Mouse (Mus musculus) forebrain, embryonic 12.5 days (tissue): ENCODE measurements at regions not wholly inside any gene's neighbourhood (a gene's known extent, or its start where the extent isn't known, plus 50 kb on each side); places are given as distances from the start of the nearest gene placed in this dataset.

Experiments
- ATAC-seq: fragments of 200-750 bp; cut with Nextera tagmentation; 2 replicates; pipeline ENCODE4 v1.8.0; 2017; ENCODE audit warnings: moderate TSS enrichment; ENCODE audit not compliant: low FRiP score
- H3K27ac ChIP-seq: fragments of 300-500 bp; sonication (generic); 2 replicates; pipeline ENCODE4 v1.5.1; 2016; ENCODE audit warnings: mild to moderate bottlenecking
- H3K27me3 ChIP-seq: fragments of 300-500 bp; sonication (generic); 2 replicates; pipeline ENCODE4 v1.6.1; 2016; ENCODE audit warnings: mild to moderate bottlenecking
- H3K36me3 ChIP-seq: fragments of 300-500 bp; sonication (generic); replicated peaks from 2 replicates; pipeline ENCODE4 v1.6.1; 2016; ENCODE audit warnings: mild to moderate bottlenecking
- H3K4me1 ChIP-seq: fragments of 300-500 bp; sonication (generic); 2 replicates; pipeline ENCODE4 v1.6.1; 2016
- H3K4me2 ChIP-seq: fragments of 300-500 bp; sonication (generic); 2 replicates; pipeline ENCODE4 v1.6.1; 2016; ENCODE audit warnings: mild to moderate bottlenecking, moderate library complexity
- H3K4me3 ChIP-seq: fragments of 300-500 bp; sonication (generic); replicated peaks from 2 replicates; pipeline ENCODE4 v1.5.1; 2016; ENCODE audit warnings: mild to moderate bottlenecking
- H3K9ac ChIP-seq: fragments of 300-500 bp; sonication (generic); 2 replicates; pipeline ENCODE4 v1.6.1; 2016; ENCODE audit warnings: mild to moderate bottlenecking
- H3K9me3 ChIP-seq: fragments of 300-500 bp; sonication (generic); 2 replicates; pipeline ENCODE4 v1.6.1; 2016
- WGBS: fragments of 180-500 bp; shearing (Covaris S2); methylation state at CpG from one replicate; pipeline ENCODE4 v1.1.7; 2016; 5-methylcytosine and 5-hydroxymethylcytosine counted together

DNA sequence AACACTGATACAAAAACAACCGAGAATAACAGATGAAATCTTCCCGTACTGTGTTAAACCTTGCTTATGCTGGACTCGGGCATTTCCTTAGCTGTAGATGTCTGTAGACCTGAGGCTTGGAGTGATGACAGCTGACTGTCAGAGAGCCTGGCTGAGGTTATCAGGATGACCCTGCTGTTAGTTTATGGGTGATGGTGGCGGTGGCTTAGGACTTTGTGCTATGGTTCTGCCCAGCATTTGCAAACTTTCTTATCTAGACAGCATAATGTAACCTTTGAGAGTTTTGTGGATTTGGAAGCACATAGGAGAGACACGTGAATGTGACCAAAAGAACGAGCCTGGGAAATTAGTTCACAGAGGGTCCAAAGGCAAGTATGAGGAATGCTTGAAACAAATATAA lies 239.1 kb upstream of the Ccdc122 start:
- no peak for ATAC-seq
- Histone ChIP-seq H3K4me1 (peaks cover 13% of the 10 kb centered on the region), H3K36me3 (no peaks in the 10 kb centered on the region), H3K9ac (no peak overlapping the region), H3K9me3 (no peaks in the 10 kb centered on the region), H3K27ac (no peak overlapping the region), H3K4me2 (no peak overlapping the region), H3K4me3 (no peak overlapping the region), H3K27me3 (no peaks in the 10 kb centered on the region; the same call in 1 of the 2 replicates)
- WGBS = 90% methylated on average over 6 of the region's 6 CpGs

DNA sequence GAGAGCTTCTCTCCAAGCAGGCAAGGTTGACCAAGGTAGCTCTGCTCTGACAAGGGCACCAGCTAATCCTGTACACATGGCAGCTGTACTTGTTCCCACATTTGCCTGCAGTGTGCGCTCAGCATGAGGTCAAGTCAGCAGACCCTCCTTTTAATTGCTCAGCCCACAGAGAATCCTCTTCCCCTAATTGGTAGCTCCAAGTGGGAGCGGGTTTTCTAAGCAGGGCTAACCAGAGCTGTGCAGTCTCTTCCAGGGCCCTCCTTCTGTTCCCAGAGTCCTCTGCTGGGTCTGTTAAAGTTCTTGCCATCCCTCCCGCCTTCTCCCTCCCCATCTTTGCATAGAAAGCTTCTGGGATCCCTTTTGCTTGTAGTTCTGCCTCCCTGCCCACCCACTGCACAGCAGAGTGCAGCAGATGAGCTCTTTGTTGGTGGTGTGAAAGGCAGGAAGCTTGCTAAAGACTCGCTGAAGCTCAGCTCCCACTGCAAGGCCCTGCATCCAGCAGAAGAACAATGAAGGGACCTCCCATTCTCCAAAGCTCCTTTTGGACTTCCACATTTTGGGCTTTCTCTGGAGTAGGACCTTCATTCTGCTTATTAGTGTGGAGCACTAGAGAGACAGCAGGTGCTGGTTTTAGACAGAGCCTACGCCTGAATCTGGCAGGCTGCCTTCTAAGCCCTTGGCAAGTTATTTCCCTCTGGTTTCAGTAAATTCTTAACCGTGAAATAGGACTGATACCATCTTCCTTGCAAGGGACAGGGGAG lies 235.3 kb upstream of the Serp2 start:
- H3K4me2 ChIP-seq = no peak overlapping the region
- no peak overlapping the region for H3K4me3 ChIP-seq
- H3K9me3 ChIP-seq = no peaks in the 10 kb centered on the region
- H3K9ac ChIP-seq = peak overlapping the region; percentile 17; the same call in 1 of the 2 replicates
- H3K36me3 ChIP-seq = no peaks in the 10 kb centered on the region
- H3K27ac ChIP-seq = peak overlapping the region; percentile 89
- 9% methylated on average over 6 of the region's 6 CpGs for WGBS
- H3K4me1 ChIP-seq = peaks cover 25% of the 10 kb centered on the region
- no peaks in the 10 kb centered on the region; the same call in 1 of the 2 replicates for H3K27me3 ChIP-seq
- peak; percentile 87 for ATAC-seq

DNA sequence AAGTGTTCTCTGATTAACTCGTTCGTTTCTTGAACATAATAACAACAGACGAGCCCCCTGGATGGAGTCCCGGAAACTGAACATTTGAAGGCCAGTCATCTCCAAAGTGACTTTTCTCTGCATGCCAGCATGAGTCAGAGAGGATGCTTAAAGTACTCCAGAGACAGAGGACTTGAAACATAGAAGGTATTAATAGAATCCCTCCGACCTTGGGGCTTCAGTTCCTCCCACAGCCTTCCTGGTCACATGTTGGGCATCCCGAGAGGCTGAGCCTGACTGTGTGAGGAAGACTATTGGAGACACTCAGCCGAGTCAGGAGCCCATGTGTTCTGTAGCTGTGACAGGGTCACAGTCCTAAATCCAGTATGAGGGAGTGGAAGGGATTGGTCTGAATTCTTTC lies 232.7 kb upstream of the Serp2 start:
- WGBS = 70% methylated on average over 7 of the region's 7 CpGs
- Histone ChIP-seq H3K4me1 (peaks cover 18% of the 10 kb centered on the region), H3K4me2 (no peak overlapping the region), H3K9ac (no peak overlapping the region), H3K4me3 (no peak overlapping the region), H3K27me3 (no peaks in the 10 kb centered on the region), H3K27ac (no peak overlapping the region), H3K36me3 (no peaks in the 10 kb centered on the region), H3K9me3 (no peaks in the 10 kb centered on the region)
- no peak for ATAC-seq

DNA sequence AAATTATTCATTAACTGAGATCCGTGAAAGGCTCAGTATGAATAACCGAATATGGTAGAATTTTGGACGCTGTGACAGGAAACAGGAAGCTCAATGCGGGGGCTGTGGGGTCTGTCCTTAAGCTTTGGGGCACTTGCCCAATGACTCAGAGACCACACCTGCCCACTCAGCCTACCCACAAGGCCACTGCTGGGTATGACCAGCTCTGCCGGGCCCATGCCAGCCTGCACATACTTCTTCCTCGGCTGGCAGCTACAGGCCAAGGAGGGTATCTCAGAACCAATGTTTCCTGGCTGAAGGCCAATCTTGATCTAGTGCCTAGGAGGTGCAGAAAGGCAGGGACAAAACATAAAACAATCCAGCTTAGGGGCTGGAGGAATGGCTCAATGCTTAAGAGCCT lies 230.9 kb upstream of the Serp2 start:
- ATAC-seq = no peak
- no peaks in the 10 kb centered on the region for H3K36me3 ChIP-seq
- no peak overlapping the region for H3K9ac ChIP-seq
- WGBS = 93% methylated on average over 6 of the region's 6 CpGs
- H3K27me3 ChIP-seq = no peaks in the 10 kb centered on the region
- no peak overlapping the region for H3K27ac ChIP-seq
- H3K9me3 ChIP-seq = no peaks in the 10 kb centered on the region
- no peak overlapping the region for H3K4me3 ChIP-seq
- H3K4me1 ChIP-seq = peaks cover 18% of the 10 kb centered on the region
- no peak overlapping the region for H3K4me2 ChIP-seq

DNA sequence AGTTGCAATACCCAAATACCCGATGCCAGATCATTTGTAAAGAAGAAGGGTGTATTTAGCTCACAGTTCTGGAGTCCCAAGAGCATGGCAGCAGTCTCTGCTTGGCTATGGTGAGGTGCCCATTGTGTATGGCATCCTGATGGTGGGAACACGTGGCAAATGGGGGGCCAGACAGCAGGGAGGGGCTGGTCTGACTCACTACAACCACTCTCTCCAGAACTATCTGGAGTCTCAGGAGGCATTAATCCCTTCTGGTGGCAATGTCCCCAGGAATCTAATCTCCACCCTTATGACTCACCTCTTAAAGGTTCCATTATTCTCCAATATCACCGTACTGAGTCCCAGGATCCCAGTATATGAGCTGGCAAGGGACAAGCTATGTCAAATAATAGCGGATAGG lies 229.5 kb upstream of the Serp2 start:
- no peak overlapping the region for H3K27ac ChIP-seq
- H3K27me3 ChIP-seq = no peaks in the 10 kb centered on the region
- no peak overlapping the region for H3K4me3 ChIP-seq
- H3K9ac ChIP-seq = no peak overlapping the region
- 84% methylated on average over 4 of the region's 4 CpGs for WGBS
- H3K4me1 ChIP-seq = peaks cover 8% of the 10 kb centered on the region
- H3K36me3 ChIP-seq = no peaks in the 10 kb centered on the region
- H3K9me3 ChIP-seq = no peaks in the 10 kb centered on the region
- no peak overlapping the region for H3K4me2 ChIP-seq
- no peak for ATAC-seq

DNA sequence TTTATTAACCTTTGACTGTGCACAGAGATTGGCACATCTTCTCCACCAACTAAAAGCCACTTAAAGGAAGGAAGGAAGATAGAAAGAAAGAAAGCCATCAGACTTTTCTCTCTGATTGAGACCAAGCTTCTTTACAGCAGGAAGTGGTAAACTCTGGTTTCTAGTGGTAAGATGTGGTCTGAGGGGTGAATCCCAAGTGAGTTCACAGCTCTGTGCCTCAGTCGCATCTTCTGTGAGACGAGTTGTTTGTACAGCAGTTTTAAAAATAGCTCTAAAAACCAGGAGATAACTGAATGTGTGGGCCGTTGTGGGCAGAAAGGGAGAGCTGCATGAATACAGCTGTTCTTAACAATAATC lies 224.8 kb upstream of the Serp2 start:
- Histone ChIP-seq H3K4me3 (no peak overlapping the region), H3K4me1 (peaks cover 18% of the 10 kb centered on the region), H3K9ac (no peak overlapping the region), H3K4me2 (no peak overlapping the region), H3K27ac (no peak overlapping the region; the same call in 1 of the 2 replicates), H3K36me3 (no peaks in the 10 kb centered on the region), H3K27me3 (no peaks in the 10 kb centered on the region), H3K9me3 (no peaks in the 10 kb centered on the region)
- 87% methylated on average over 3 of the region's 3 CpGs for WGBS
- no peak for ATAC-seq

DNA sequence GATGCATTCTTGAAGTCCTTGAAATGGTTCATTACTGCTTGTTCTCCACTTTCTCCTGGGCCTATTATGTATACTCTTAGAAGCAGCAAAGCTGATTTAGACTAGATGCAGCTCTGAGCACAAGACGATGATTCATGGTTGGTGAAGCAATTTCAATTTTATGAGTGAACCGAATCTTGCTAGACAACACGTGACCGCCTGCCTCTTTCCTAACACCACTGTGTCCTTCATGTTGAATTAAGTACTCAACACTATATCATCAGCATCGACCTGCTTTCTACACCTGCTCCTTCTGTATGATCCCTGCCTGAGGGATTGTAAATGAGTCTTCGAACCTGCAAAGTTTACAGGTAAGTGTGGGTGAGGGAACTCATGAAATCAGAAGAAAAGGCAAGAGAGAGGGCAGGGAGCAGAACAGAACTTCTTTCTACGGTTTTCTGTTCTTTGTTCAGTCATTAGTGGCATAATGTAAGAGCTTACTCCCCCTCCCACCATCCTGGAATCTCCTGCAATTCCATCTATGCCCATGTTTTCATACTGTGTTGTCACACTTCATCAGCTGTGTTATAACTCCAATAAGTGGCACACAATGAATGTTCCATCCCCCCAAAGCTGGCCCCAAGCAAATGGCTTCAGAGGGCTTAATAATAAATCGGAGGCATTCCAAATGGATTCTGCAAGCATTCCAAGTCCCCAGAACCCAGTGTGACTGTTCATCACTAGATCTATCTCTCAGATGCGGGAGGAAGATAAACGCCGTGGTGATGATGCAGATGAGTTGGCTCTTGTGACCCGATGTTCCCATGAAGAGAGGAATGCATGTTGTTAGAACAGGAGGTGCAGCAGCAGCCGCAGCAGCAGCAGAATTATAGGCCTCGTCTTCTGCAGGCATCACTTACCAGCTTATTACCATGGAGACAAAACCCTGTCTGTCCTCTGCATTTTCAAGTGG lies 224.2 kb upstream of the Serp2 start:
- no peaks in the 10 kb centered on the region for H3K36me3 ChIP-seq
- H3K4me2 ChIP-seq = no peak overlapping the region
- H3K4me1 ChIP-seq = peaks cover 18% of the 10 kb centered on the region
- no peak overlapping the region for H3K9ac ChIP-seq
- no peaks in the 10 kb centered on the region for H3K27me3 ChIP-seq
- no peaks in the 10 kb centered on the region for H3K9me3 ChIP-seq
- peak overlapping the region; percentile 53 for H3K27ac ChIP-seq
- 0 out of 2 replicates have a peak, but pooled peaks have one; percentile 39 for ATAC-seq
- WGBS = 69% methylated on average over 14 of the region's 14 CpGs
- no peak overlapping the region for H3K4me3 ChIP-seq

DNA sequence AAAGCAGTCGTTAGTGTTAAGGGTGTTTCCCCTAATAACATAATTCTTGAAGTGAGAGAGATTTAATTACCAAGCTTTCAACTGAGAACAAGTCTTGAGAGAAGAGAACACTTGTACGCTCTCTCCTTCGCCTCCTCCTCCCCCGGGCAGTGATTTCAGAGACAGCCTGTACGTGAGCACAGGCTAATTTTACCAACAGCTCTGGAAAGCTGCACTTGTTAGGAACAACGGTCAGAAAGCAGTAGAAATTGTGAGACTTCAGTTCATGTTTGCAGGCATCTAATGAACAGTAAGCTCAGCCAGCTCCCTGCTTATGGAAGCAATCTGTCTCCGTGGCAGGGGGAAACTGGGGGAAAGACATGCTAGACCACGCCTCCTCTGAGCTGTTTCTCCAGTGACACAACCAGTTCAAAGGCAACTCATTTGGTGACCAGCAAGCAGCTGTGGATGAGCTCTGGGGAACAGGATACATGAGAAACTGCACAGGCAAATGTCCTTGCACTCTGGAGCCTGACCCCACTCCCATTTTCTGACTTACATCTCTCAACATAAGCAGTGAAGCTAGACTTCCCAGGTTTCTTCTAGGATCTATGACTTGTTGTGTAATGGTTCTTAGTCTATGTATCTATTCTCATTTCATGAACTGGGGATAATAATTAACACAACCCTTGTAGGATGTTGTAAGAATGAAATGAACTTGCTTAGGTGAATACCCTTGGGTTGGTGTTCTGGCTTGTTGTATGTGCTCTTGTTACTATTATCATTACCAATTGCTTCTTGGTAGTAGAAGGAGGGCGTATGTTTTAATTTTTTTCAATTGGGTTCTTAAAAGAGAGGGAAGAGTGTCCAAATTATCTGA lies 222.1 kb upstream of the Serp2 start:
- ATAC-seq = peak; percentile 39; the same call in 1 of the 2 replicates
- no peak overlapping the region for H3K4me2 ChIP-seq
- peaks cover 18% of the 10 kb centered on the region for H3K4me1 ChIP-seq
- no peaks in the 10 kb centered on the region for H3K36me3 ChIP-seq
- no peak overlapping the region for H3K9ac ChIP-seq
- H3K4me3 ChIP-seq = no peak overlapping the region
- H3K9me3 ChIP-seq = no peaks in the 10 kb centered on the region
- no peak overlapping the region for H3K27ac ChIP-seq
- WGBS = 51% methylated on average over 9 of the region's 9 CpGs
- 0 out of 2 replicates have a peak, but pooled peaks cover 4% of the 10 kb centered on the region for H3K27me3 ChIP-seq

DNA sequence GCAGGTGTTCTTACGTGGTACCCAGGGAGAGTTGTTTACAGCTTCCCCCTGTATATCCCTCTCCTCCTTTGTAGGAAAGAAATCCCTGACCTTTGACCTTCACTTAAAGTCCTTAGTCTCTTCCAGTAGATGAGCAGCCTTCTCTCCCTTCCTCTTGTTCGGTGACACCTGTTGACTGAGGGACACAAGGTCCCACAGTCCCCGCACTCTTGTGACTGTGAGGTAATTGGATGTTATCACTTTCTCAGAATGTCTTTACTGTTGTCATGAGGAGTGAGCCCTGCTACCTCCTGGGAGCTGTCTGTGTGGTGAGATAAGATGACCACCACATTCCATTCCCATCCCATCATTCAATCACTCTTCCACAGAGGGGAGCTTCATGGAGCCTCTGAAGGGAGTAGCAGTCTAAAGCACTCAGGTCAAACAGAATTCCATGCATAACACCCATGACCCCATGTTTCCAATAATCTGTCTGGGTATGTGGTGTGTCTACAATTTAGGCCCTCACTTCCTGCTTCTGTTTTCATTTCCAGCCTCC lies 218.8 kb upstream of the Serp2 start:
- no peaks in the 10 kb centered on the region for H3K9me3 ChIP-seq

DNA sequence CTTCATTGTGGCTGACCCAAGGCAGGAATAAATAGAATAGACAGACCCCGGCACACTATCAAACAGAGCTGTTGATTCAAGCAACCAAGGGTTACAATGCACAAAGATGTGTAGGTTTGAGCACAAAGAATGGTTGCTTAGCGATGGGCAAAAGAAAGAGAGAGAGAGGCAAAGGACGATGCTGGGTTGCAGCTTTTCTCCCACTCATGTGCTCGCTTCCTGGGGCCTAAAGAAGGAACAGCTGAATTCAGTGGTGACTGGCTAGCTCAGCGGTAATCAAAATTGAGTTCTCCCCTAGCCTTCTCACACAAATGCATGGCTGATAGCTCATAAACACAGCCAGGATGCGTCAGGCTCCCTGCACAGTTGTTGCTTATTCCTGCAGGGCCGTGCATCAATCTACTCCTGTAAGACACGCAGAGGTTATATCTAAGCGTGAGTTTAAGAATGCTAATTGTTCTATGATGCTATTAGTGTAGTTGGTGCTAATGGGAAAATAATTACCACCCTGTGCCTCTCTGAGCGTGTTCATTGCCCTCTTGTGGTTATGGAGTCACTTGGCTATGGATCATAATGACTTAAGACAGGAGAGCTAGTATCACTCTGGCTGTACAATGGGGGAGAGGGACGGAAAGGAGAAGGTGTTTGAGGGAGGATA lies 216.2 kb upstream of the Serp2 start:
- peak; percentile 68 for ATAC-seq
- H3K9ac ChIP-seq = no peak overlapping the region
- H3K4me3 ChIP-seq = no peak overlapping the region
- no peaks in the 10 kb centered on the region for H3K36me3 ChIP-seq
- WGBS = 31% methylated on average over 11 of the region's 11 CpGs
- no peak overlapping the region for H3K4me2 ChIP-seq
- 0 out of 2 replicates have a peak, but pooled peaks cover 13% of the 10 kb centered on the region for H3K27me3 ChIP-seq
- peaks cover 19% of the 10 kb centered on the region for H3K4me1 ChIP-seq
- peak overlapping the region; percentile 73 for H3K27ac ChIP-seq
- H3K9me3 ChIP-seq = no peaks in the 10 kb centered on the region

More for the DNA sequence above, 218.8 kb upstream of the Serp2 start:
- no peak for ATAC-seq
- WGBS = 72% methylated on average over 3 of the region's 3 CpGs
- Histone ChIP-seq H3K4me2 (no peak overlapping the region), H3K4me3 (no peak overlapping the region), H3K36me3 (no peaks in the 10 kb centered on the region), H3K27ac (no peak overlapping the region), H3K4me1 (peaks cover 26% of the 10 kb centered on the region), H3K9ac (no peak overlapping the region), H3K27me3 (0 out of 2 replicates have a peak, but pooled peaks cover 13% of the 10 kb centered on the region)

DNA sequence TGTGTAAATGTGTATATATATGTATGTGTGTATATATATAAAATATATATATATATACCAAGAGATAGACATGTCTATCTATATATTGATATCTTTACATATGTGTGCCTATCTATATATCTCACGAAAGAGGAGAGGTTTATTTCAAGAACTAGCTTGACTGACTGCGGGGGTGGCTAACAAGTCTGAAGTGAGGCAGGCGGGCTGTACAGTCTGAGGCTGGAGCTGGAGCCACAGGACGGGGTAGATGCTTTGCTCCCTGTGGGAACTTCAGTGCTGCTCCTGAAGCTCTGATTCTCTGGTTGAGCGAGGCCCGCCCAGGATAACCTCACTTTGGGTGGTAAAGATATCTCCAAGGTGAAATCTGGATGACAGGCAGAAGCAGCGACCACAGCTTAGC lies 213.4 kb upstream of the Serp2 start:
- Histone ChIP-seq H3K9me3 (no peaks in the 10 kb centered on the region), H3K27ac (no peak overlapping the region), H3K4me2 (no peak overlapping the region), H3K4me1 (peaks cover 32% of the 10 kb centered on the region), H3K4me3 (no peak overlapping the region), H3K36me3 (no peaks in the 10 kb centered on the region), H3K9ac (no peak overlapping the region), H3K27me3 (0 out of 2 replicates have a peak, but pooled peaks cover 17% of the 10 kb centered on the region)
- WGBS = 89% methylated on average over 7 of the region's 7 CpGs
- no peak for ATAC-seq
